Mouse (Mus musculus): Measurements from ENCODE around the gene Mllt6. TPM values are rescaled to one million over a fixed set of nuclear protein-coding genes. Genes with fewer than 3 reads are reported as not detected.

The Mllt6 gene
- polyA plus RNA-seq, 1 experiment from 2014 or later = 4.1 TPM

DNA sequence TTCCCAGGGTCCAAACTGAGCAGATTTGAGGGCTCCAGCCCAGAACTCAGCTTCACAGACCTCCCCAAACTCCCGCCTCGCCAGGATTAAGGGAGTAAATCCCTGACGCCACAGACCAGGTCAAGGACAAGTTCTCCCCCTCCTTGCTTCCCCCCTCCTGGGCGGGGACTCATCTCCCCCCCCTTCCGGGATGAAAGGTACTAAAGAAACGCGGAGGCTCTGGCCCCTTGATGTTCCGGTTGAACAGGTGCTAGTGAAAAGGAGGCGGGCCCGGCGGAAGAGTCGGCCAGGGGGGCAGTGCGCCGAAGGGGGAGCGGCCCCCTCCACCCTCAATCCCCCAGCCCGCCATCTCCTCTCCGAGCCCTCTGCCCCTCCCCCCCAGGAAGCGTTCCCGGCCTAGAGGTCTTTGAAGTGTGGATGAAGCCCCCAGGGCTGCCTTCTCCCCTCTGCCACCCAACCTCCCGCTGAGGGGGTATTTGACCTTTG, 1.5 kb upstream of the Mllt6 start:
- Histone ChIP-seq H3K4me1 (replicated peaks; ENCODE audit: control insufficient read depth, insufficient read depth, low read length) (peaks cover 17% of the 10 kb centered on the region), H3K36me3 (ENCODE audit: control insufficient read depth, insufficient read depth, low read length) (no peaks in the 10 kb centered on the region), H3K27ac (ENCODE audit: low read depth, low read length) (no peak overlapping the region), H3K27me3 (ENCODE audit: control insufficient read depth, insufficient read depth, low read length) (peaks cover 18% of the 10 kb centered on the region), H3K4me3 (ENCODE audit: low read depth, low read length) (peak overlapping the region; percentile 93), H3K9ac (ENCODE audit: low read depth, low read length) (no peak overlapping the region), H3K9me3 (ENCODE audit: control insufficient read depth, low read length) (no peaks in the 10 kb centered on the region), H3K4me2 (replicated peaks; ENCODE audit: low read depth, low read length) (peak overlapping the region; percentile 91)
- ATAC-seq (ENCODE audit: low FRiP score) (no peak), DNase-seq (ENCODE audit: low spot score) (peak; percentile 47)
- under 1% methylated on average over 18 of the region's 20 CpGs for WGBS

DNA sequence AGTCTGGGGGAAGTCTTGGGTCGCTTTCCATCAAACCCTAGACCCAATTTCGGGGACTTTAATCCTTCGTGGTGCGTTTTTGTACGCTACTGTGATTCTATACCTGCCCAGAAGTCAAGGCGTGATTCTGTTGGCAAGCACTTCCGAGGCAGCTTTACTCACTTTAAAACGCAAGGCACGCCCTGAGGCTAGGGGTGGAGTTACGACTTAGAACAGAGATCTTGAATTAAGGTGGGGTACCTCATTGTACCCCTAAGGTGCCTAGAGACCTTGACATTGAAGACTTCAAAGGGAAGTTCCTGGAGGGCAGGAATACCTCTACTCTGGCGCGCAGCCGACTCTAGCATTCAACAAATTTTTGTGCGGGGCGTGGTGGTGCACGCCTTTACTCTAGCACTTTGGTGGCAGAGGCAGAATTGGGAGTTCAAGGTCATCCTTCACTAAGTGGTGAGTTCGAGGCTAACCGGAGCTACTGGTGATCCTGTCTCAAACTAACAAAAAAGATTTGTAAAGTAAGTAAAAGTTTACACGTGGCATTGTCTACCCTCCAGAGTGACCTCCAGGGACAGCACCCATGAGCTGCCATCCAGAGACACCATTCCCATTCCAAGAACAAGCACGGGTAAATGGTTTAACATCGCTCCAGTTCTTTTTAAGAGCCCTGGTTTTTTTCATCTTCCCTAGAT, 864 bp upstream of the Mllt6 start:
- Histone ChIP-seq H3K4me3 (ENCODE audit: low read depth, low read length) (peak overlapping the region; percentile 93), H3K9ac (ENCODE audit: low read depth, low read length) (peak overlapping the region; percentile 89; the same call in 1 of the 2 replicates), H3K4me2 (replicated peaks; ENCODE audit: low read depth, low read length) (peak overlapping the region; percentile 91), H3K27me3 (ENCODE audit: control insufficient read depth, insufficient read depth, low read length) (peaks cover 18% of the 10 kb centered on the region), H3K9me3 (ENCODE audit: control insufficient read depth, low read length) (no peaks in the 10 kb centered on the region), H3K4me1 (replicated peaks; ENCODE audit: control insufficient read depth, insufficient read depth, low read length) (peaks cover 17% of the 10 kb centered on the region), H3K36me3 (ENCODE audit: control insufficient read depth, insufficient read depth, low read length) (peaks cover 4% of the 10 kb centered on the region; the same call in 1 of the 2 replicates), H3K27ac (ENCODE audit: low read depth, low read length) (no peak overlapping the region)
- under 1% methylated on average over 21 of the region's 21 CpGs for WGBS
- ATAC-seq (ENCODE audit: low FRiP score) (no peak), DNase-seq (ENCODE audit: low spot score) (peak; percentile 43)

DNA sequence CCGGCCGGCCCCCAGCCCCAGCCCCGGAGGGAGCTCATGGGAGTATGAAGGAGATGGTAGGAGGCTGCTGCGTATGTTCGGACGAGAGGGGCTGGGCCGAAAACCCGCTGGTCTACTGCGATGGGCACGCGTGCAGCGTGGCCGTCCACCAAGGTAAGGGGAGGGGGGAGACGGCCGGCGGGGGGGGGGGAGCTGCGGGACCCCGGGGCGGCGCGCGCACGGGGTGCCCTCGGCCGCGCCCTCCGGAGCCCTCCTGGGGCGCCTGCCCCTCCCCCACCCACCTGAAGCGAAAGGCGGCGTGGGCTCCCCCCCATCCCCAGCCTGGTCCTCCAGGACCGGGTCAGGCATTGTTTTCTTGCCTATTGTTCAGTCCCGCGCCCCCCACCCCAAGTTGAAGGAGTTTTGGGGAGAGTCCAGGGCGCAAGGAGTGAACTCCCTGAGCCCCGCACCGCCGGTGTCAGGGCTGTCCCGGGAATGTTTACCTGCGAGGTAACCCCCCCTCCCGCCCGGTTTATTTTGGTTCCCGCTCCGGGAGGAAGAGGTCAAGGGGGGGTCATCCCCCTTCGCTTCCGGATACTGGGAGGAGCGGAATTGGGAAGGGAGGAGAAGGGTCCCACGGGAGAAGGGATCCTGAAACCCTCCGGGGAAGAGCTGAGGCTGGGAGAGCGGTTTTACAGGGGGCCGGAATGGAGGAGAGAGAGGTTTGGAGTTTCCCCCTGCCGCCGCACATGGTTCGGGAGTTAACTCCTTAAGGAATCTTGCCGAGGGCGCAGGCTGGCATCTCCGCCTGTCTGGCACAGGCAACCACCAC, 519 bp downstream of the Mllt6 start:
- under 1% methylated on average over 28 of the region's 57 CpGs for WGBS
- Histone ChIP-seq H3K27me3 (ENCODE audit: control insufficient read depth, insufficient read depth, low read length) (peaks cover 18% of the 10 kb centered on the region), H3K9ac (ENCODE audit: low read depth, low read length) (peak overlapping the region; percentile 89), H3K4me3 (ENCODE audit: low read depth, low read length) (peak overlapping the region; percentile 93), H3K4me2 (replicated peaks; ENCODE audit: low read depth, low read length) (peak overlapping the region; percentile 91), H3K4me1 (replicated peaks; ENCODE audit: control insufficient read depth, insufficient read depth, low read length) (peaks cover 17% of the 10 kb centered on the region), H3K27ac (ENCODE audit: low read depth, low read length) (peak overlapping the region; percentile 90), H3K36me3 (ENCODE audit: control insufficient read depth, insufficient read depth, low read length) (peaks cover 4% of the 10 kb centered on the region; the same call in 1 of the 2 replicates), H3K9me3 (ENCODE audit: control insufficient read depth, low read length) (no peaks in the 10 kb centered on the region)
- peak; percentile 55 for ATAC-seq (ENCODE audit: low FRiP score)
- DNase-seq (ENCODE audit: low spot score) = peak; percentile 52

DNA sequence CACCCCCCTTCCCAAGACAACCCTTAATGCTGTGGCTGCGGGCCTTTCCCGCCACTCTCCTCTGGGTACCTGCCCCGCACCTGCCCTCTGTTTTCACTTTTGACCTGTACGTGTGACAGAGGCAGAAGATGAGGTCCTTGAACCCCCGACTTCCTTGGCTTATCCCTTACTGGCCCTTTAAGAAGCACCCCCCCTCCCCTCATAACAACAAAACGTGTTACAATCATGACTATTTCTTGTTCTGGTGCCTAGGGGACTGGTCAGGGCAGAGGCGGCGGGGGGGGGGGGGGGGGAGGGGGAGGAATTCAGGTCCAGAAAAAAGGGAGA, 1.1 kb downstream of the Mllt6 start:
- Histone ChIP-seq H3K36me3 (ENCODE audit: control insufficient read depth, insufficient read depth, low read length) (peaks cover 4% of the 10 kb centered on the region; the same call in 1 of the 2 replicates), H3K4me3 (ENCODE audit: low read depth, low read length) (peak overlapping the region; percentile 93), H3K9me3 (ENCODE audit: control insufficient read depth, low read length) (no peaks in the 10 kb centered on the region), H3K27ac (ENCODE audit: low read depth, low read length) (no peak overlapping the region), H3K4me2 (replicated peaks; ENCODE audit: low read depth, low read length) (peak overlapping the region; percentile 91), H3K9ac (ENCODE audit: low read depth, low read length) (peak overlapping the region; percentile 89; the same call in 1 of the 2 replicates), H3K4me1 (replicated peaks; ENCODE audit: control insufficient read depth, insufficient read depth, low read length) (peaks cover 17% of the 10 kb centered on the region), H3K27me3 (ENCODE audit: control insufficient read depth, insufficient read depth, low read length) (peaks cover 18% of the 10 kb centered on the region)
- WGBS = 0% methylated on average over 6 of the region's 8 CpGs
- DNase-seq (ENCODE audit: low spot score) = peak; percentile 69
- 0 out of 2 replicates have a peak, but pooled peaks have one; percentile 10 for ATAC-seq (ENCODE audit: low FRiP score)

DNA sequence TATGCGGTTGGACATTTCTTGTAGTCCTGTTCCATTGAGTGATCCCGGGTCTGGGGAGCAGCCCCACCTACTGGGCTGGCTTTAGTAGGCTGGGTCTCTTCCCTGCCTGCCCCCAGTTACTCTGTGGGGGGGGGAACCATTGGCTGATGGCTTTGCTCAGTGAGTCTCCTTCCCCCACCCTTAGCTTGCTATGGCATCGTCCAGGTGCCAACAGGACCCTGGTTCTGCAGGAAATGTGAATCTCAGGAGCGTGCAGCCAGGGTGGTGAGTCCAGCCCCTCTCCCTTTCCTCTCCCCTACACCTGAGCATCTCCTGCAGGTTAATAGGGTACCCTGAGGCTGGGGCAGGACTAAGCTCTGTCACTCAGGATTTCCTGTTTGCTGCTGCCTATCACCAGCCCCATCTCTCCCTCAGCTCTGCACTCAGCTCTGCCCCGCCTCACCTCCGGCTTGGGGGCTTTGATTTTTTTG, 1.6 kb downstream of the Mllt6 start:
- Histone ChIP-seq H3K4me1 (replicated peaks; ENCODE audit: control insufficient read depth, insufficient read depth, low read length) (peaks cover 17% of the 10 kb centered on the region), H3K36me3 (ENCODE audit: control insufficient read depth, insufficient read depth, low read length) (peaks cover 4% of the 10 kb centered on the region; the same call in 1 of the 2 replicates), H3K4me2 (replicated peaks; ENCODE audit: low read depth, low read length) (peak overlapping the region; percentile 91), H3K27ac (ENCODE audit: low read depth, low read length) (0 out of 2 replicates have a peak overlapping the region, but pooled peaks have one; percentile 17), H3K4me3 (ENCODE audit: low read depth, low read length) (peak overlapping the region; percentile 93), H3K9me3 (ENCODE audit: control insufficient read depth, low read length) (no peaks in the 10 kb centered on the region), H3K27me3 (ENCODE audit: control insufficient read depth, insufficient read depth, low read length) (peaks cover 18% of the 10 kb centered on the region), H3K9ac (ENCODE audit: low read depth, low read length) (no peak overlapping the region)
- DNase-seq (ENCODE audit: low spot score) (no peak), ATAC-seq (ENCODE audit: low FRiP score) (no peak)
- WGBS = 31% methylated on average over 6 of the region's 6 CpGs

DNA sequence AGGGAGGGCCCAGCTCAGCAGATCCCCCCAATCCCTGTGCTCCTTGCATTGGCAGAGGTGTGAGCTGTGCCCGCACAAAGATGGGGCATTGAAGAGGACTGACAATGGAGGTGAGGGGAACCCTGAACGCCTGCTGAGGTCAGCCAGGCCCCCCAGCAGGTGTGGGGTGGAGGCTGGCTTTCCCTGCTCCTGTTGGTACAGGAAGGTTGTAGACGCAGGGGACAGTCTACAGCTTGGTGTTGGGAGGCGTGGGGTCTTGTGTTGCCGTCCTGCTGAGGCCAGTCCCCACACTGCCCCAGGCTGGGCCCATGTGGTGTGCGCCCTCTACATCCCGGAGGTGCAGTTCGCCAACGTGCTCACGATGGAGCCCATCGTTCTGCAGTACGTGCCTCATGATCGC, 2.2 kb downstream of the Mllt6 start:
- H3K9ac ChIP-seq (ENCODE audit: low read depth, low read length) = no peak overlapping the region
- H3K4me2 ChIP-seq (replicated peaks; ENCODE audit: low read depth, low read length) = no peak overlapping the region
- no peak overlapping the region for H3K27ac ChIP-seq (ENCODE audit: low read depth, low read length)
- ATAC-seq (ENCODE audit: low FRiP score) (no peak), DNase-seq (ENCODE audit: low spot score) (no peak)
- no peaks in the 10 kb centered on the region for H3K9me3 ChIP-seq (ENCODE audit: control insufficient read depth, low read length)
- H3K4me1 ChIP-seq (replicated peaks; ENCODE audit: control insufficient read depth, insufficient read depth, low read length) = peaks cover 17% of the 10 kb centered on the region
- H3K27me3 ChIP-seq (ENCODE audit: control insufficient read depth, insufficient read depth, low read length) = peaks cover 18% of the 10 kb centered on the region
- H3K4me3 ChIP-seq (ENCODE audit: low read depth, low read length) = no peak overlapping the region
- H3K36me3 ChIP-seq (ENCODE audit: control insufficient read depth, insufficient read depth, low read length) = peaks cover 4% of the 10 kb centered on the region; the same call in 1 of the 2 replicates
- 89% methylated on average over 13 of the region's 13 CpGs for WGBS

DNA sequence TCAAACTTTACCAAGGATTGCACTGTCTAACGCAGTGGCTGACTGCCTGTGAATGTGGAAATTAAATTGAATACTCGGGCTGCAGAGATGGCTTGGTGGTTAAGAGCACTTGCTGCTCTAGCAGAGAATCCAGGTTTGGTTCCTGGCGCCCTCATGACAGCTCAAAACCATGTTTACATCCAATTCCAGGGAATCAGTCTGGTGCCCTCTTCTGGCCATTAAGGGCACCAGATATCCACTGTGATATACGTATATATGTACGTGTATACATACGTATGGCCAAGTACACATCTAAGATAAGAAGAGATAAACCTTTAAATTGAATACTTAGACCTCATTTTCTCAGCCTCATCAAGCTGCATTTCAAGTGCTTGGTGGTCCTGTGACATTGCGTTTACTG, 3.0 kb downstream of the Mllt6 start:
- H3K36me3 ChIP-seq (ENCODE audit: control insufficient read depth, insufficient read depth, low read length) = peaks cover 4% of the 10 kb centered on the region; the same call in 1 of the 2 replicates
- H3K4me2 ChIP-seq (replicated peaks; ENCODE audit: low read depth, low read length) = no peak overlapping the region
- no peak overlapping the region for H3K27ac ChIP-seq (ENCODE audit: low read depth, low read length)
- no peak overlapping the region for H3K9ac ChIP-seq (ENCODE audit: low read depth, low read length)
- DNase-seq (ENCODE audit: low spot score) = no peak
- peaks cover 14% of the 10 kb centered on the region; the same call in 1 of the 2 replicates for H3K4me1 ChIP-seq (replicated peaks; ENCODE audit: control insufficient read depth, insufficient read depth, low read length)
- WGBS = 92% methylated on average over 7 of the region's 7 CpGs
- H3K9me3 ChIP-seq (ENCODE audit: control insufficient read depth, low read length) = no peaks in the 10 kb centered on the region
- ATAC-seq (ENCODE audit: low FRiP score) = no peak
- H3K4me3 ChIP-seq (ENCODE audit: low read depth, low read length) = no peak overlapping the region
- H3K27me3 ChIP-seq (ENCODE audit: control insufficient read depth, insufficient read depth, low read length) = peaks cover 13% of the 10 kb centered on the region

DNA sequence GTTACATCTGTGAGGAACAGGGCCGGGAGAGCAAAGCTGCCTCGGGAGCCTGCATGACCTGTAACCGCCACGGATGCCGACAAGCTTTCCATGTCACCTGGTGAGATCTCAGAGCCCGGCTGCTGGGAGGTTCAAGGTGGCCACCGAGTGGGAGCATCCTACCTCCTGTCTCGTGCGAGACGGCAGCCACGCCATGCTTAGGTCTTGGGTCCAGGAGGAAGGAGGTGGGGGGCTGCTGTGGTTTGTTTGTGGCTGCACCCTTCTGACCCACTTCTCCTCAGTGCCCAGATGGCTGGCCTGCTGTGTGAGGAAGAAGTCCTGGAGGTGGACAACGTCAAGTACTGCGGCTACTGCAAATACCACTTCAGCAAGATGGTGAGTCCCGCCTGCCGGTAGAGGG, 3.6 kb downstream of the Mllt6 start:
- no peak for DNase-seq (ENCODE audit: low spot score)

More for the DNA sequence above, 3.6 kb downstream of the Mllt6 start:
- Histone ChIP-seq H3K9me3 (ENCODE audit: control insufficient read depth, low read length) (no peaks in the 10 kb centered on the region), H3K4me2 (replicated peaks; ENCODE audit: low read depth, low read length) (no peak overlapping the region), H3K4me3 (ENCODE audit: low read depth, low read length) (no peak overlapping the region), H3K36me3 (ENCODE audit: control insufficient read depth, insufficient read depth, low read length) (peaks cover 5% of the 10 kb centered on the region; the same call in 1 of the 2 replicates), H3K27ac (ENCODE audit: low read depth, low read length) (no peak overlapping the region), H3K27me3 (ENCODE audit: control insufficient read depth, insufficient read depth, low read length) (peaks cover 8% of the 10 kb centered on the region), H3K9ac (ENCODE audit: low read depth, low read length) (no peak overlapping the region), H3K4me1 (replicated peaks; ENCODE audit: control insufficient read depth, insufficient read depth, low read length) (peaks cover 10% of the 10 kb centered on the region; the same call in 1 of the 2 replicates)
- WGBS = 87% methylated on average over 15 of the region's 15 CpGs
- ATAC-seq (ENCODE audit: low FRiP score) = no peak
